Mouse (Mus musculus) layer of hippocampus, adult 6 months (tissue): Measurements from ENCODE around the gene Pyroxd2. TPM values are rescaled to one million over a fixed set of nuclear protein-coding genes. Genes with fewer than 3 reads are reported as not detected.

Source experiments
- long read RNA-seq, 2 experiments: library from polyadenylated mRNA; unstranded; transcript quantifications; one replicate each; pipeline ENCODE4 v2.0.0; 2019 to 2020
- polyA plus RNA-seq: library from polyadenylated mRNA; unstranded; fragments of <200 nt; fragmentation: Nextera tagmentation; gene quantifications from 2 replicates; pipeline ENCODE4 v1.2.3, GENCODE M21; 2021

Gene Pyroxd2
- 0.73 and 1.1 TPM in 2 replicates for polyA plus RNA-seq
- long read RNA-seq, experiment 1, partial matches to known transcripts: 2 of 2 reads
- long read RNA-seq, experiment 1, other reads (novel, unspliced or antisense): 0 of 2 reads
- long read RNA-seq, experiment 2, transcript Pyroxd2-201 (16 exons, 3,119 nt): major isoform, 5 of 6 reads
- long read RNA-seq, experiment 2, partial matches to known transcripts: 0 of 6 reads
- long read RNA-seq, experiment 2, other reads (novel, unspliced or antisense): 1 of 6 reads

GRCm38 (mm10) chr19:42752363-42752931 lies at the start of gene Pyroxd2:
Gene Pyroxd2 (minus strand): TSS chr19:42752775.

GRCm38 (mm10) chr19:42779531-42780155 lies 27.1 kb upstream of the Pyroxd2 start, which contains the start of gene Hps1:
Gene Hps1 (minus strand): TSS chr19:42779978.

Other genes starting within 250 kb of the Pyroxd2 start
- 5.7 and 6.7 TPM in 2 replicates for gene R3hcc1l, start 234.0 kb downstream of the Pyroxd2 start, polyA plus RNA-seq
- gene Loxl4, start 140.0 kb downstream of the Pyroxd2 start, polyA plus RNA-seq: 0.21 TPM in 1 of 2 replicates, not detected in the other
- 3.7 and 3.8 TPM in 2 replicates for gene Hps1, start 27.2 kb upstream of the Pyroxd2 start, polyA plus RNA-seq